Mouse (Mus musculus) CH12.LX (cell line): Measurements from ENCODE around the gene Cog2.

Source experiments
- EP300 ChIP-seq: IDR thresholded peaks from 2 replicates; pipeline ENCODE4 v1.6.1; 2011; ENCODE audit warnings: low read length, improper control_type of control experiment
- GABPA ChIP-seq: IDR thresholded peaks from 2 replicates; pipeline ENCODE4 v1.6.1; 2012; ENCODE audit warnings: low read depth, low read length, improper control_type of control experiment, inconsistent platforms; ENCODE audit not compliant: insufficient replicate concordance
- HCFC1 ChIP-seq: IDR thresholded peaks from 2 replicates; pipeline ENCODE4 v1.6.1; 2012; ENCODE audit warnings: low read depth, mild to moderate bottlenecking, inconsistent platforms, low read length, improper control_type of control experiment
- ZC3H11A ChIP-seq: IDR thresholded peaks from 2 replicates; pipeline ENCODE4 v1.6.1; 2012; ENCODE audit warnings: low read depth, mild to moderate bottlenecking, inconsistent platforms, low read length, improper control_type of control experiment
- ZMIZ1 ChIP-seq: IDR thresholded peaks from 2 replicates; pipeline ENCODE4 v1.6.1; 2012; ENCODE audit warnings: low read depth, mild to moderate bottlenecking, inconsistent platforms, low read length, improper control_type of control experiment
- ZNF384 ChIP-seq: IDR thresholded peaks from 2 replicates; pipeline ENCODE4 v1.6.1; 2012; ENCODE audit warnings: low read depth, low read length, improper control_type of control experiment, inconsistent platforms

- TF ChIP-seq HCFC1 (no peak), ZC3H11A (no peak), GABPA (no peak), ZNF384 (no peak), ZMIZ1 (no peak), EP300 (no peak)
Measured at GRCm38 (mm10) chr8:124479251-124479650, 41.3 kb upstream of the Cog2 start.
